Mouse (Mus musculus) layer of hippocampus, postnatal 14 days (tissue): Measurements from ENCODE around the gene Ptprn2. TPM values are rescaled to one million over a fixed set of nuclear protein-coding genes. Genes with fewer than 3 reads are reported as not detected.

Experiments
- DNase-seq, 2 experiments: peaks; one replicate each; pipeline ENCODE4 v3.0.0; 2021 to 2022; ENCODE audit warnings: low spot score in 2 of 2, mixed read lengths in 1 of 2
- total RNA-seq, 2 experiments: library from RNA; stranded (reverse); gene quantifications; 2 replicates each; pipeline ENCODE4 v1.2.3; 2021

Ptprn2 gene
- total RNA-seq, 2 experiments from 2014 or later: 256 to 277 TPM

DNA sequence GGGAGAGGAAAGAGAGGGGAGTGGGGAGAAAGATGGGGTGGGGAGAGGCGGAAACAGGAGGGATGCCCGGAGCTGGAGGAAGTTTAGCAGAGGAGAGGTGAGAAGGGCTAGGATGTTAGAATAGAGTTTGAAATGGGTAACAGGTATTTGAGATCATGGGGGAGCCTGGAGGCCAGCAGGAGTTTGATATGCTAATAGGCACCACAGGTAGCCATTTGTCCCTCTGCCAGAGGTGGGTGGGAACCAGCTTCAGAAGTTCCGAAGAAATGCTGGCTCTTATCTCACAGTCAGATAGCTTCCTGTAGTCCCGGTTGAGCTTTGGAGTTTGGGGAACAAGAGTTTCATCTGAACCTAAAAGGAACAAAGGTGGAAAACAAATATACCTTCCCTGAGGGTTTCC is 155.4 kb downstream of the Ptprn2 start:
- no peak for DNase-seq

DNA sequence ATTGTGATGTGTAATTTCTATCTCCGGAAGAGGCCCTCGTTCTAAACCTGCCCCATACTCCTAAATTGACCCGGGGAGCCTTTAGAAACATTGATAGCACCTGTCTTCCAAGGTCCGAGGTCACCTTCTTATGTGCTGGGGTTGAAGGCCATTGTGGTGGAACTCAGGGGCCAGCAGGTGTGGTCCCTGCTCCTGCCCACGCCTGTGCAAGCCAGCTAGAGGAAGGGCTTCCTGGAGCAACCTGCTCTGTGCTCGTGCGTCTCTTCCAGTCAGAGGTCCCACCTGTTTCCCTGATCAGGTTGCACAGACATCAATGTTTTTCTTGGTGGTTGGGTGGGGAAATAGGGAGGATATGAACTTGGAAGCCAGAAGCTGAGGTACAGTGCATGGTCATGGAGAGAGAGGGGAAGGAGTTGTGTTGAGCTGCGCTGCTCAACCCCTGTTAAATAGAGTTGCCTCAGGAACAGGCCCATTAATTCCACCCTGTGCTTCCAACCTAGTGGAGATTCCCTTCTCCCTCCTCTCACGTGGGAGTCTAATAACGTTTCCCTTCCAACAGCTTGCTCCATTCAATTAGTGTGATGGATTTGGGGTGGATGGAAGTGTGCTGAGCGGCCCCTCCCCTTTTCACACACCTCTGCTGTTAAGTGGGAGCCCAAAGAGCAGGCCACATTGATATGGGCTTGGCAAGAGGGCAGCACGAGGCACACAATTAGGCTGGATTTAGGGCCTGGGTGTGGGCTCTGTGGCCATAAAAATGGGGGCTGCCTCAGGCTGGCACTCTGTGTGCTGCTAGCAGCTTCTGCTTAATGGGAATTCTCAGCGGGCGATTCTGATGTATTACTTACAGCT is 156.0 kb downstream of the Ptprn2 start:
- peak in 1 of 2 experiments; percentile 30 for DNase-seq

DNA sequence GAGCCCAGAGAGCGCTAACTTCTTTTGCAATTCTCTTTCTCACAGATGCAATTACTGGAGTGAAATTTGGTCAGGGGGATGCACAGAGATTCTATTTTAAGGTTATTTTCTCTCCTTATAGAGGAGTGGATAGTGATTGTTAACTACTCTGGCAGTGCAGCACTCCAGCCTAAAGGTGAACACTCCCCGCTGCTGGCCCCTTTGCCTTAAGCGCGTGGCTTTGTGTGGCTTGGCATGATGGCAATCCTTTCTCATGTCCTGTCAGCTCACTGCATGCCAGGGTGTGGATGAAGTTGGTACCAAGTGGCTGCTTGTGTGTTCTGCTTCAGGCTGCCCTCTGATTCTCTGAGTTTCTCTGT is 156.7 kb downstream of the Ptprn2 start:
- DNase-seq: no peak

DNA sequence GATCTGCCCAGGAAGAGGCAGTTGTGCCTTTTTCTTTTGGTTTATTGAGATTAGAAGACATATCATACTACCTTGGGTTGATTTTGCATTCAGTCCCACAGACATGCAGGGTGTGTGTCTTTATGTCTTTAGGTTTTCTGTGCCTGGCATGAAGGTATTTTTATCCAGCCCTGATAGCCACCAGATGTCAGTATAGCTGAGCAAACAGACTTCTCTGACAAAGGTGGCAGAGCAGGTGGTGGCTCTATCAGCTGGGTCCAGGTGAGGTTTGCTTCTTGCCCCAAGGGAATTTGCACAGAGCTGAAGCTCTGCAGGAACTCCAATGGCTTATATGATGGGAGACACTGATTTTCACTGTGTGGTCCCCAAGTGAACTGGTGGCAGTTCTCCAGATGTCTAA is 161.3 kb downstream of the Ptprn2 start:
- no peak for DNase-seq

DNA sequence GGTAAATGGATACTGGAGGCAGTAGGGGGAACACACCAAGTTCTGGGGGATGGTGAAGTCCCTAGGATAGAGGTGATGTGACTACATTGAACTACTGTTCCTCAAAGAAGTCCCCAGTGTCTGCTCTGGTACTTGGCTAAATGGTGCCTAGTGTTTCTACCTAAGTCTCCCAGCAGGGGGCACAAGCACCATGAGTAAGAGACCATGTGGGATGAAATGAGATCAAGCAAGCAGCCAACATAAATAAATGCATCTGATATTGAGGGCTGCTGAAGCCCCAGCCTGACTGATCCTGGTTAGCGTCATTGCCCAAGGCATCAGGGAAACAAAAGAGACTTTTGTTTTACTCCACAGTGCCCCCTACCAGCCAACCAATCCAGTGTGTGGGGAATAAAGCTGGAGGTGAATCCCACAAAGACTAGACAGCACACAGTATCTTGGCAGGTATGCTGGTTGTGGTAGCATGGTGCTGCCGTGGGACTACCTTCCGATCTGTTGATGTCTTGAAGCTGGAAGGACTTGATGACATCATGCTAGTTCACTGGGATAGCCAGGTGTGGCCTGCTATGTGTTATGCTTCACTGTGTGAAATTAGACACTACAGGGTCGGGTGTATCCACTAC is 163.2 kb downstream of the Ptprn2 start:
- DNase-seq: peak; percentile 52 to 82

DNA sequence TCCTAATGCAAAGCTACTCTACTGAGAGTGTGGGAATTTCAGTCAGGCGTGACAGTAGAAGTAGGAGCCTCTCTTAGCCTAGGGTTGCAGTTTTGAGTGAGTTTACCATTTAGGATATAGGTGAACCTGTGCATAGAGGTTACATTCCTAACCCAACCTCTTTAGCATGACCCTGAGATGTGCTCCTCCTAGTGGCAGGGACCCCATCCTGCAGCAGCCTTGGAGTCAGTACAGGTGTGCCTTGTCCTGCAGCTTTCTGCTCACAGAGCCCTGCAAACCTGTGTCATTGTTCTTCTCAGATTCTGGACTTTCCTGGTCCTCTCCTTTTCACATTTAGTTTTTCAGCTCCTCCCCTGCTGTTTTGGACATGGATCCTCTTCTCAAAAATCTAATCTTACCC is 168.2 kb downstream of the Ptprn2 start:
- no peak for DNase-seq

DNA sequence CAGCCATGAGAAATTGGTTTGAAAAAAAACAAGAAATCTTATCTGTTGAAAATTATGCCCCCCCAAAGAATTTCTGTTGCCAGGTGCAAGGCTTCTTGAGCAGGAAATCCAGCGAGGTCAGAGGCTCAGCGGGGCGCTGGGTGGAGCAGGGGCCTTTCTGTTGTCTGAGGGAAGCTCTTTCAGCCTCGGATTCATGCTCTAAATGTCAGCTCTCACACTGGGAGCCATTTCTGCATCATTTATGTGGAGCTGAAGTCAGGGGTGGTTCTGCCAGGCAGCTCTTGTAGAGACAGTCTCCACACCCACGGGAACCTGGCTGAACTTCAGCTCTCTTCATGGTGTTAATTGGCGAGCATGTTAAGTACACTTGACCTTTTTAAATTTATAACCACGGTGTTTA is 174.6 kb downstream of the Ptprn2 start:
- peak in 1 of 2 experiments; percentile 29 for DNase-seq

DNA sequence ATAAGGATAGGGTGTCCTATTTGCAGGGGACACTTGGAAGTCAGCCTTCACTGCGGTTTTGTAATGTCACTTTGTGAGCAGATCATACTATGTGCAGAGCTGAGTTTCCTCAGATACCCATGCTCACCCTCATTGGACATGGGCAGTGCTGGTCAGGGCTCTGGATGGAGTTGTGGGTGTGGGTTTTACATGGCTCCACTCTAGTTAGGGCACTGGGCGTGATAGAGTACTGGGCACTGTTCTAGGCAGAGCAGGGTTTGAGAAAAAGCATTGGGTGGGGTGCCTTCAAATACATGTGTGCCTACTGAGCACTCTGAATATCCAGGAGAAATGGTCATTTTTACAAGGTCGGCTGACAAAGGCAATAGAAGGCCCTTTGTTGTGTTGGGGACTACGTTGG is 175.5 kb downstream of the Ptprn2 start:
- DNase-seq: no peak

DNA sequence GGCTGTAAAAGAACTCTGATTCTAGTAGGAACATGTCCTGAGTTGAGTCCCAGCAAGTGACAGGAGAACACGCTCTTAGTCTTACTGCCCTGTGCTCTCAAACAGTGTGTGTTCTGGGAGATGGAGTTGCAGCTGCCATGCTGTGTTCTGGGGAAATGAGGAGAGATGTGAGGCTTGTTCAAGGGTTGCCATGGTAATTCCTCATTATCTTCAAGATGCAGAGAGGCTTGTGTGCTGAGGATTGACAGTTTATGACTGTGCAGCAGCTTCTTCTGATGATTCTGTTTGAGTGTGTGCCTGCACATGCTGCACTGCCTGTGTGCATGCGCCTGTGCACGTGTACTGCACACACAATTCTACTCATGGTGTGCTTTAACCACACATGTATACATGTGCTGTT is 192.2 kb downstream of the Ptprn2 start:
- DNase-seq: peak in 1 of 2 experiments; percentile 63

DNA sequence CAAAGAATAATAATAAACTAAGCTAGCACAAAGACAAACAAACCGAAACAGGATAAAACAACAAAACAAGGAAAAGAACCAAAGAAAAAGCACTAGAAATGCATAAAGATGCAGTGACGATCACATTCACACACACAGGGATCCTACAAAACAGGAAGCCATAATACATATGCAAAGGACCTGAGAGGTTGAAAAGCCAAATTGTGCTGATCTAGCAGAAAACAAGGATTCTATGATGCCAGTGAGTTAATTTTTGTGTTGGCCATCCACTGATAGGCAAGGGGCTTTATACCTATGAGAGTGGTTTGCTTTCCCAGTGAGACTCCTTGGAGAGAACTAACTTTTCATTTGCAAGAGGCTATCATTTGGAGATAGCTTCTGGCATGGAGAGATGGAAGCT is 204.3 kb downstream of the Ptprn2 start:
- DNase-seq: no peak

DNA sequence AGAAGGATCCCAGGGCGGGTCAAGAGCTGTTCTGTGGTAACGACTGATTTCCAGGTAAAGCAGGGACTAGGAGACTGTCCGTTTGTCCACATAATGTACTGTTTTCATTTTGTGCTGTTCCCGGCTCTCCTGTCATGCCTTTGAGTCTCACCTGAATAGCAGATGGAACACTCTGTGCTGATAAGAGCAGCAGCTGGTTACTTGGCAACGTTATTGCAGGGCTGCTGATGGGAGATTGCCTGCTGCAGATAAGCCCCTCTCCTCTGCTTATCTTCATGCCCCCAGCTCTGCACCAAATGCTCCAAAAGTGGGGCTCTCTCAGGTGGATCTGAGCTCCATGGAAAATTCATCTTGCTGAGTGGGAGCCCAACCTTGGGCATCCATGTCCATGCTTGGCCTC is 224.0 kb downstream of the Ptprn2 start:
- DNase-seq: no peak

DNA sequence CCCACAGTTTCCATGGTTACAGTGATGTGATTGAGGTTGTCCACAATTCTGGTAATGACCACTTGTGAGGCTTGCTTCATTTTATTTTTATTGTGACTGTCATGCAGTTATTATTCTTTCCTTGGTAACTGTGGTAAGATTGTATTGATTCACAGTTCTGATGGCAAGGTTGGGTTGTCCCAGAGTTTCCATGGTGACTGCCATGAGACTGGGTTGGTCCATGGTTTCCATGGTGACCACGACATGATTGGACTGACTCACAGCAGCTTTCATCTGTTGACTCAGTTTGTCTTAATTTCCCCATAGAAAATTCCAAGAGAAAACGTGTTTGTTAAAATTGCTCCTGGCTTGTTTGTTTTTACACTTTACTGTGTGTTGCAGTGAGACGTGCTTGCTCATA is 225.2 kb downstream of the Ptprn2 start:
- peak in 1 of 2 experiments; percentile 39 for DNase-seq

DNA sequence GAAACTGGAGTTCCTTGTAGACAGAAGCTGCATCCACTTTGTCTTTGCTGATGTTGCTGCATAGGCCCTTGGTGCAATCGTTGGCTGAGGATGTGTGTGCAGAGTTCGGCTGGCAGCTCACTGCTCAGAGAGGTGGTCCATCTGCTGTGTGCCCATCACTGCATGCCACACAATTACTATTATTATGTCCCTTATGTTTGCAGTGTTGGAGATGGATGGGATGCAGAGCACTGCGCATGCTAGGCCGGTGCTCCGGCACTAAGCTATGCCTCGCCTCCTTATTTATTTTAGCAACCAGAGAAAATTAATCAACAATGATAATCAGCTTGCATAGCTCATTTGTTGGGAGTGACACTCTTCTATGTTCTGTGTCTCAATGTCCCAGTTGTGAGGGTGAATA is 225.6 kb downstream of the Ptprn2 start:
- peak in 1 of 2 experiments; percentile 20 for DNase-seq

DNA sequence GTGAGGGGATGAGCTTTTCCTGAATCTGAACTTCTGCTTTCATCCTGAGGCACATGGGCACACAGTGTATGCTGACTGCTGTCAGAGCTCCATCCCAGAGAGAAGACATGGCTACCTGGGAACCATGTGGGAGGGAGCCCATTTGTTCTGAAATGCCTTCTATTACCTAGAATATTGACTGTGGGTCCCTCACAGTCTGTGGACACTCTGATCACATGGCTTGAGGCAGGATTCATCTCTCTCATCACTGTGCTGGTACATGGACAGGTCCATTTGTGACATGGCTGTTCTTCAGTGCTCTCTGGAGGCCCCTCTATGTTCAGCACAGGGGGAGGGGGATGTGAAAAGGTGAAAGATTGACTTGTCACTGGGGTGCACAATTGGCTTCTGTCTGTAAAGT is 227.6 kb downstream of the Ptprn2 start:
- no peak for DNase-seq

DNA sequence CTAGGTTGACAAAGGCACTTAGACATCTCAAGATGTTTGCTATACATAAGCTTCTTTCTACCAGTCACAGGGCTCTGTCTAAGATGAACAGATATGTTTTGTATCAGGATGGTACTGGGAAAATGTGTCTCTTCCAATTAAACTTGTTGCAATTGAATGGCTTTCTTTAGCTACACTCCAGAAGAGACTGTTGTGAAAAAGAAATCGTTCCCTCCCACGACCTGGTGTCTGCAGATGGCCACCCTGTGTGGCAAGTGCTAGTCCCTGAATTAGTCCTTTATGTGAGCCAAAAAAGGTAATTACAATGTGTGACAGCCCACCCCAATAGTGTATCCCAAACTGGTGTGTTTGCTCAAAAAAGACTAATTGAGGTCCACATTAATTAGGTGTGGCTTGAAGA is 235.5 kb downstream of the Ptprn2 start:
- DNase-seq: no peak

DNA sequence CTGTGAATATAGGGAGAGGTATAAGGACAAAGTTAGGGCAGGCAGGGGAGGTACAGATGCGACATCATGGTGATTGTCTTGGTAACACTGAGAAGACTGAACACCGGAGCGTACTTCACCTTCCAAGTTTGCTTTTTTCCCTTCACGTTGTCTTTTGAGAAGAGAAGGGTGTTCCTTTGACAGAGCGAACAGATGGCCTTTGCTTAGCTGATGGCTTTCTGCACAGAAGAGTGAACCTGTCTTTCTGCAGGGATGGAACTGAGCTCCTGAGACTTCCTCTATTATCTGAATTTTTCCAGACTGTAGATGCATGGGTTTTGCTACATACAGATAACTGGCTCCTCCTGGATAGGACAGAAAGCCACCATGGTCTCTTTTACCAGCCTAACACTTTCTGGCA is 254.6 kb downstream of the Ptprn2 start:
- DNase-seq: no peak

DNA sequence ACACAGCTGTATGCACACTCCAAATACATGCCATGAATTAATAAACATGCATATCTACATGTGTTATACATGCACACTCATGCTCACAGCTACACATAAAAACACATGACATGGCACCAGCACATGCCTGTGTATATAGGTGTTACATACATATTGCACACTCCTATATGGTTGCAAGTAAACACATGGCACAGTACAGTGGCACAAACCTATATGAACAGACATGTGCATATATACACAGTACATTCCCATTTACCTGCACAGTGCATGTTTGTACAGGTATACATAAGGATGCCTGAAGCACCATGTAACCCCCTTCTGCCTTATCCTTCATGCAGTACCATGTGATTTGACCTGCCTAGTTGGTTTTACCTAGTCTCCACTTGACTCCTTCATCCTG is 255.8 kb downstream of the Ptprn2 start:
- DNase-seq: no peak

DNA sequence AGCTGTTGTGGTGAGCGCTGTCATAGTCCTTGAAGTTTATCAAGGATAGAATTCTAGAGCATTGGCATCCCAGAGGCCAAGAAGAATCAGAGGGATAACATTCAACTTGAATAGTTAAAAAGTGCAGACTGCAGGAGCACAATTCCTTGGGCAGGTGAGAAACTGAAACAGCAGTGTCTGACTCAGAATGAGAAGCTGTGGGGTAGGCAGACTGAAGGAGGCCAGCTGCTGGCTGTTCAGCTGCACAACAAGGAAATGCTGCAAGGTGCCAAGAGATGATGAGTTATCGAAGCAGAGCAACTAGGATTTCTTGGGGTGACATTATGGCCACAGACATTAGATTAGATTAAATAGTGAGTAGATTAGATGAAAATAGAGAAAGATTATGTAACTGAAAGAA is 260.9 kb downstream of the Ptprn2 start:
- no peak for DNase-seq

DNA sequence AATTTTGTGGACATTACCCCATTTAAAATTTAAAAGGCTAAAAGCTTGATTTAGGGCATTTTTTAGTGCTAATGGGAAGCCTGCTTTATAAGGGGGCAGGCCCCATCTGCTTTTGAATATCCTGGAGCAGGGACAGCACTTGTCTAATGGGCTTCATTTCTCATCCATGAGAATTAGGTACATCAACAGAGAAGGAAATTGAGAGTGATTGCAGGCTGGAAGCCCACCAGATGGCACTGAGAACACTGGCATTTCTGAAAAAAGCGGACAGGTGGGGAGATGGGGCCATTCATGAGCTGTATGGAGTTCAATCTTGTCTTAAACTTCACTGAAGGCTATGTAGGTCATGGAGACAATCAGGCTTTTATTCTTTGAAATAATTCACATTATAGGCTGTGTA is 267.3 kb downstream of the Ptprn2 start:
- peak in 1 of 2 experiments; percentile 63 for DNase-seq

DNA sequence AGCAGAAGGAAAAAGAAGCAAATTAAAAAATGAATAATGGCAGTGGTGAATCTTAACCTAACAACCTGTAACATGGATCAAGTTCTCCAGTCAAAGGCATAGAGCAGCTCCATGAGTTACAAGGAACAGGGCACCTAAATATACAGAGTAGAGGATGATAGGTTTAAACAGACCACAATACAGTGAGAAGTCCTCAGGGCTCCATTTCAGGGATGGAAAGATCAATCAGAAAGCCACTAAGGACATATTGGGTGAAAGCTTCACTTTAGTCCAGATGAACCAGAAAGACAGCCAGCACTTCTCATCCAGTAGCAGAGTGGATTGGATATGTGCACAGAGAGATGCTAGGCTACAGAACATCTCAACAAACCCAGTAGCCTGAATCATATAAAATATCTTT is 278.4 kb downstream of the Ptprn2 start:
- no peak for DNase-seq

DNA sequence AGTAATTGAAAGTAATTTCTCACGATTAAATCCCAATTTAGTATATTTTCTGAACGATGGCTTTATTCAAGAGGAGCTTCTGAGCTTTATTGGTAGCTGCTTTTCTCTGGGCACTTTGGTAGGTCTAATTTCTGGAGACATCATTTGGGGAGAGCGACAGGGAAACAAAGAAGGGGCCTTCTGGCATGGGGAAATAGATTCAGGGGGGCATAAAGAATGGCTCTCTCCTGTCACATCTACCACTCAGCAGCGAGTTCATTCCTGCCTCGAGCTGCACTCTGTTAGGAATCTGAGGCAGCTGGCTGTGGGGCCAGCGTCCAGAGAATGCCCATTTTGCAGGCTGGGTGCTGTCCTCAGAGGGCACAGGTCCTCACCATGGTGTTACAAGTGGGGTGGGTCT is 285.4 kb downstream of the Ptprn2 start:
- no peak for DNase-seq

DNA sequence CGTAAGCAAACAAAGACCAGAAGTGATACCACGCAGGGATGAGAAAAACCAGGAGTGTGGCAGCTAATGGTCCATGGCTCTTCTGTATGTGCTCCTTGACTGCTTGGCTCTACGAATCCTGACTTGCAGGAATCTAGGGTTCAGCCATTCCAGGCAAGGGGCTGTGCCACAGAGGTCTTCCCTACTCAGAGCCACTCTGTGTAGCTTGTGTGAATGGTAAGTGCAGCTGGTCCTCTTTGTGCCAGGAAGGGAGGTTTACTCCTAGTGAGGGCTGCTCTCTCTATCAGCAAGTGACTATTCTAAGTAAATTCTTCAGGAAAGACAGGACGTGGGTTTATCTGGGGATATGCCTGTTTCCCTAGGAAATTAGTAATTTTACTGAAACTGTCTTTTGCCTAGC is 286.0 kb downstream of the Ptprn2 start:
- DNase-seq: no peak

DNA sequence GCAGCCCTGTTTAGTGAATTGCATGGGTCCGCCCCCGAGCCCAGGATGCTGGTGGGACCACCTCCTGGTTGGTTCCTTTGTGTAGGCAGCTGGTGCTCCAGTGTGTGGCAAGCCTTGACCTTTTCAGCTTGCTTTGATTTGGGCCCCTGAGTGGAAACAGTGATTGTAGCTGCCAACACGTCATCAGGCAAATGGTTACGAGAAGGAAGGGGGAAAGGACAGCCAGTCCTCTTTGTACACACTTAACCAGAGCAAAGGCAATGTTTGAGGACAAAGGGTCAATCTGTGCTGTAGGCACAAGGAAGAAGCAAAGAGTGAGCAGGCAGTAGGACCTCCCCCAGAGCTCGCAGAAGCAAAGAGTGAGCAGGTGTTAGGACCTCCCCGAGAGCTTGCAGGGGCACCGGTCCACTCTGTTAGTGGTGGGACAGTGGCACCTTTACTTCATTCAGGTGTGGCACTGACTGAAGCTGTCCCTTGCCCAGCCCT is 286.6 kb downstream of the Ptprn2 start:
- peak; percentile 29 to 40 for DNase-seq
